Mouse (Mus musculus) intestine, embryonic 16.5 days (tissue): Measurements from ENCODE around the gene Asic3. TPM values are rescaled to one million over a fixed set of nuclear protein-coding genes. Genes with fewer than 3 reads are reported as not detected.

ENCODE experiments used
- ATAC-seq: fragments of 200-750 bp; cut with Nextera tagmentation; 2 replicates; pipeline ENCODE4 v1.8.0; 2017; ENCODE audit warnings: moderate TSS enrichment, moderate library complexity
- H3K27ac ChIP-seq: fragments of 300-500 bp; sonication (generic); 2 replicates; pipeline ENCODE4 v1.5.1; 2014; ENCODE audit warnings: mild to moderate bottlenecking, low read length
- H3K27me3 ChIP-seq: fragments of 300-500 bp; sonication (generic); replicated peaks from 2 replicates; pipeline ENCODE4 v1.6.1; 2014; ENCODE audit warnings: low read length, control low read depth, mixed read lengths; ENCODE audit not compliant: control insufficient read depth, insufficient read depth
- H3K36me3 ChIP-seq: fragments of 300-500 bp; sonication (generic); 2 replicates; pipeline ENCODE4 v1.6.1; 2014; ENCODE audit warnings: low read length, control low read depth; ENCODE audit not compliant: control insufficient read depth, insufficient read depth
- H3K4me1 ChIP-seq: fragments of 300-500 bp; sonication (generic); 2 replicates; pipeline ENCODE4 v1.6.1; 2014; ENCODE audit warnings: low read length, control low read depth, mixed read lengths; ENCODE audit not compliant: control insufficient read depth, insufficient read depth
- H3K4me2 ChIP-seq: fragments of 300-500 bp; sonication (generic); 2 replicates; pipeline ENCODE4 v1.6.1; 2014; ENCODE audit warnings: low read depth, low read length, control low read depth
- H3K4me3 ChIP-seq: fragments of 300-500 bp; sonication (generic); 2 replicates; pipeline ENCODE4 v1.5.1; 2014; ENCODE audit warnings: mild to moderate bottlenecking, low read length
- H3K9ac ChIP-seq: fragments of 300-500 bp; sonication (generic); 2 replicates; pipeline ENCODE4 v1.6.1; 2014; ENCODE audit warnings: low read depth, low read length
- H3K9me3 ChIP-seq: fragments of 300-500 bp; sonication (generic); 2 replicates; pipeline ENCODE4 v1.6.1; 2016; ENCODE audit warnings: low read length, control low read depth; ENCODE audit not compliant: control insufficient read depth
- WGBS: fragments of 180-500 bp; shearing (Covaris S2); extraction: QIAGEN DNeasy Blood & Tissue Kit; methylation state at CpG from one replicate; pipeline ENCODE4 v1.1.7; 2014; 5-methylcytosine and 5-hydroxymethylcytosine counted together
- polyA plus RNA-seq: library from polyadenylated mRNA; unstranded; fragments of >200 nt; fragmentation: Nextera tagmentation; extraction: Ambion mirVana; gene quantifications from 2 replicates; pipeline ENCODE4 v1.2.1, GENCODE M21; 2015

The Asic3 gene
- polyA plus RNA-seq, 1 experiment from 2014 or later = 0.57 TPM

- 51% methylated on average over 6 of the region's 6 CpGs for WGBS
- H3K4me1 ChIP-seq = no peaks in the 10 kb centered on the region
- no peak overlapping the region for H3K4me3 ChIP-seq
- no peaks in the 10 kb centered on the region for H3K9me3 ChIP-seq
- H3K27me3 ChIP-seq = no peaks in the 10 kb centered on the region
- no peaks in the 10 kb centered on the region for H3K36me3 ChIP-seq
- H3K27ac ChIP-seq = no peak overlapping the region
- ATAC-seq = no peak
- no peak overlapping the region for H3K9ac ChIP-seq
- no peak overlapping the region for H3K4me2 ChIP-seq
Observed at GRCm38 (mm10) chr5:24374216-24374615, 39.0 kb upstream of the Asic3 start.

- Histone ChIP-seq H3K4me3 (no peak overlapping the region), H3K4me1 (no peaks in the 10 kb centered on the region), H3K9me3 (no peaks in the 10 kb centered on the region), H3K9ac (no peak overlapping the region), H3K27ac (no peak overlapping the region), H3K4me2 (no peak overlapping the region), H3K36me3 (no peaks in the 10 kb centered on the region), H3K27me3 (no peaks in the 10 kb centered on the region)
- WGBS = 73% methylated on average over 7 of the region's 7 CpGs
- no peak for ATAC-seq
Observed at GRCm38 (mm10) chr5:24374666-24375328, 38.4 kb upstream of the Asic3 start.

GRCm38 (mm10) chr5:24378700-24379099 is 34.5 kb upstream of the Asic3 start:
- ATAC-seq = no peak
- H3K27me3 ChIP-seq = no peaks in the 10 kb centered on the region
- no peaks in the 10 kb centered on the region for H3K36me3 ChIP-seq
- H3K9ac ChIP-seq = no peak overlapping the region
- H3K4me1 ChIP-seq = peaks cover 6% of the 10 kb centered on the region
- no peak overlapping the region for H3K4me2 ChIP-seq
- no peak overlapping the region for H3K27ac ChIP-seq
- H3K9me3 ChIP-seq = no peaks in the 10 kb centered on the region
- 80% methylated on average over 2 of the region's 2 CpGs for WGBS
- H3K4me3 ChIP-seq = no peak overlapping the region

GRCm38 (mm10) chr5:24379501-24379900 is 33.7 kb upstream of the Asic3 start:
- no peak for ATAC-seq
- H3K4me2 ChIP-seq = no peak overlapping the region
- no peaks in the 10 kb centered on the region for H3K36me3 ChIP-seq
- peaks cover 13% of the 10 kb centered on the region for H3K4me1 ChIP-seq
- H3K9ac ChIP-seq = 0 out of 2 replicates have a peak overlapping the region, but pooled peaks have one; percentile 19
- H3K27ac ChIP-seq = no peak overlapping the region
- WGBS = 58% methylated on average over 4 of the region's 4 CpGs
- H3K9me3 ChIP-seq = no peaks in the 10 kb centered on the region
- no peaks in the 10 kb centered on the region for H3K27me3 ChIP-seq
- no peak overlapping the region for H3K4me3 ChIP-seq

- no peak for ATAC-seq
- H3K4me2 ChIP-seq = no peak overlapping the region
- no peak overlapping the region for H3K27ac ChIP-seq
- WGBS = 85% methylated on average over 4 of the region's 4 CpGs
- no peaks in the 10 kb centered on the region for H3K9me3 ChIP-seq
- H3K4me3 ChIP-seq = no peak overlapping the region
- H3K27me3 ChIP-seq = no peaks in the 10 kb centered on the region
- H3K36me3 ChIP-seq = no peaks in the 10 kb centered on the region
- no peak overlapping the region for H3K9ac ChIP-seq
- peaks cover 17% of the 10 kb centered on the region for H3K4me1 ChIP-seq
Observed at GRCm38 (mm10) chr5:24380499-24380898, 32.7 kb upstream of the Asic3 start.

GRCm38 (mm10) chr5:24381486-24381885 is 31.7 kb upstream of the Asic3 start:
- no peaks in the 10 kb centered on the region; the same call in 1 of the 2 replicates for H3K27me3 ChIP-seq
- H3K4me3 ChIP-seq = no peak overlapping the region
- no peak overlapping the region for H3K9ac ChIP-seq
- 76% methylated on average over 6 of the region's 6 CpGs for WGBS
- no peak for ATAC-seq
- peaks cover 17% of the 10 kb centered on the region for H3K4me1 ChIP-seq
- no peaks in the 10 kb centered on the region for H3K36me3 ChIP-seq
- no peak overlapping the region for H3K27ac ChIP-seq
- H3K9me3 ChIP-seq = no peaks in the 10 kb centered on the region
- H3K4me2 ChIP-seq = no peak overlapping the region

- no peaks in the 10 kb centered on the region for H3K9me3 ChIP-seq
Observed at GRCm38 (mm10) chr5:24381988-24382387, 31.2 kb upstream of the Asic3 start.

GRCm38 (mm10) chr5:24383026-24383859 is 29.9 kb upstream of the Asic3 start:
- Histone ChIP-seq H3K27ac (peak overlapping the region; percentile 45; the same call in 1 of the 2 replicates), H3K9me3 (no peaks in the 10 kb centered on the region), H3K9ac (peak overlapping the region; percentile 71), H3K36me3 (no peaks in the 10 kb centered on the region), H3K4me2 (peak overlapping the region; percentile 86), H3K4me1 (peaks cover 31% of the 10 kb centered on the region), H3K27me3 (peaks cover 7% of the 10 kb centered on the region; the same call in 1 of the 2 replicates), H3K4me3 (peak overlapping the region; percentile 52)
- ATAC-seq = peak; percentile 90
- WGBS = under 1% methylated on average over 34 of the region's 34 CpGs

More at GRCm38 (mm10) chr5:24381988-24382387, 31.2 kb upstream of the Asic3 start:
- Histone ChIP-seq H3K4me1 (peaks cover 19% of the 10 kb centered on the region), H3K4me3 (no peak overlapping the region), H3K4me2 (no peak overlapping the region), H3K36me3 (no peaks in the 10 kb centered on the region), H3K9ac (no peak overlapping the region), H3K27me3 (peaks cover 2% of the 10 kb centered on the region; the same call in 1 of the 2 replicates), H3K27ac (no peak overlapping the region)
- no peak for ATAC-seq
- 68% methylated on average over 2 of the region's 2 CpGs for WGBS

GRCm38 (mm10) chr5:24384407-24384806 is 28.8 kb upstream of the Asic3 start:
- peak overlapping the region; percentile 28; the same call in 1 of the 2 replicates for H3K27ac ChIP-seq

More at GRCm38 (mm10) chr5:24384407-24384806, 28.8 kb upstream of the Asic3 start:
- H3K9me3 ChIP-seq = no peaks in the 10 kb centered on the region
- peaks cover 7% of the 10 kb centered on the region; the same call in 1 of the 2 replicates for H3K27me3 ChIP-seq
- no peak overlapping the region for H3K9ac ChIP-seq
- peaks cover 39% of the 10 kb centered on the region for H3K4me1 ChIP-seq
- no peaks in the 10 kb centered on the region for H3K36me3 ChIP-seq
- no peak overlapping the region for H3K4me2 ChIP-seq
- no peak for ATAC-seq
- 54% methylated on average over 6 of the region's 6 CpGs for WGBS
- no peak overlapping the region for H3K4me3 ChIP-seq
